Mouse (Mus musculus): ENCODE measurements at regions not wholly inside any gene's neighbourhood (a gene's known extent, or its start where the extent isn't known, plus 50 kb on each side); places are given as distances from the start of the nearest gene placed in this dataset.

DNA sequence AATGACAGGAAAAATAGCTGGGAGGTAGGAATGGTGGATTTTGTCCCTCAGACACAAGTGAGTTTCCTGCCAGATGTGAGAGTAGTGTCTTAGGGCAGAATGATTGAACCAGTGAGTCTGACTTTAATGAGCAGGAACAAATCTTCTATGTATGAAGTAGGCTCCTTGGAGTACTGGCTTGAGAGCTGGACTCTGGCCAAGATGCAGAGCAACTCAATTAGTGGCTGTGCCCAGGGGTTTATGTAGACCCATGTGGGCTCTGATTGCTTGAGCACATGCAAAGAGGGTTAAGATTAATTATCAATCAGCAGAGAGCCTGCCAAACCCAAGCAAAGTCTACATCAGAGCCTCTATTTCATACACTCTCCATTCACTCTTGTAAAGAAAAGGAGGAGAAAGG lies 92.9 kb upstream of the Htr1b start:
- DNase-seq (ENCODE audit: low spot score) (peak; percentile 27), ATAC-seq (no peak)
- H3K9ac ChIP-seq (replicated peaks; ENCODE audit: low read length), result no peak overlapping the region
- no peaks in the 10 kb centered on the region for H3K36me3 ChIP-seq (ENCODE audit: insufficient read depth, low read length)
- no peak overlapping the region for H3K4me2 ChIP-seq (ENCODE audit: low read depth, low read length)
- no peaks in the 10 kb centered on the region for H3K27me3 ChIP-seq (ENCODE audit: insufficient read depth, low read length)
- no peak overlapping the region for H3K4me3 ChIP-seq (ENCODE audit: low read length)
- no peak for TF ChIP-seq CTCF (IDR thresholded peaks at IDR 0.05; ENCODE audit: low read depth)
- no peak overlapping the region for H3K27ac ChIP-seq
- H3K4me1 ChIP-seq (ENCODE audit: insufficient read depth, low read length), result no peaks in the 10 kb centered on the region
- no peaks in the 10 kb centered on the region for H3K9me3 ChIP-seq (ENCODE audit: low read length)

DNA sequence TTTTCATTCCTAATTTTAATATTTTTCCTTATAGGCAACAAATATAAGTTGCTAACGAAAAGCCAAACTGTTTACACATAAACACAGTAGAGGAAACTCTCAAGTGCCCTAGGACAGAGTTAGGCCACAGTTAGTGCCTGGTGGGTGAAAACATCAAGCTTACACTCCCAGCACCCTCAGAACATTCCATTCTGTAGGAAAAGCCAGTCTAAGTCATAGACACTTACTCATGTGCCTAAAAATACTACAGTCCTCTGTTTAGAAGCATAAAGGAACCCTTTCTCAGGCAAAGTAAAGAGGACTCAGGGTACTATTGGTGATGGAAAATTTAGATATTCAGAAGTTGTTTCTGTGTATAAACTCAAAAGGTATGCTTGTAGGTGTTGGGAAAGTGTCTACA lies 86.5 kb upstream of the Htr1b start:
- H3K4me3 ChIP-seq (ENCODE audit: low read length), result no peak overlapping the region
- no peak overlapping the region for H3K9ac ChIP-seq (replicated peaks; ENCODE audit: low read length)
- H3K36me3 ChIP-seq (ENCODE audit: insufficient read depth, low read length), result no peaks in the 10 kb centered on the region
- DNase-seq (ENCODE audit: low spot score), result no peak
- ATAC-seq, result no peak
- H3K27ac ChIP-seq, result no peak overlapping the region
- WGBS, result 93% methylated on average over 1 of the region's 1 CpGs
- no peaks in the 10 kb centered on the region for H3K9me3 ChIP-seq (ENCODE audit: low read length)
- H3K27me3 ChIP-seq (ENCODE audit: insufficient read depth, low read length), result no peaks in the 10 kb centered on the region
- H3K4me1 ChIP-seq (ENCODE audit: insufficient read depth, low read length), result no peaks in the 10 kb centered on the region
- no peak overlapping the region for H3K4me2 ChIP-seq (ENCODE audit: low read depth, low read length)
- no peak for TF ChIP-seq CTCF (IDR thresholded peaks at IDR 0.05; ENCODE audit: low read depth)

DNA sequence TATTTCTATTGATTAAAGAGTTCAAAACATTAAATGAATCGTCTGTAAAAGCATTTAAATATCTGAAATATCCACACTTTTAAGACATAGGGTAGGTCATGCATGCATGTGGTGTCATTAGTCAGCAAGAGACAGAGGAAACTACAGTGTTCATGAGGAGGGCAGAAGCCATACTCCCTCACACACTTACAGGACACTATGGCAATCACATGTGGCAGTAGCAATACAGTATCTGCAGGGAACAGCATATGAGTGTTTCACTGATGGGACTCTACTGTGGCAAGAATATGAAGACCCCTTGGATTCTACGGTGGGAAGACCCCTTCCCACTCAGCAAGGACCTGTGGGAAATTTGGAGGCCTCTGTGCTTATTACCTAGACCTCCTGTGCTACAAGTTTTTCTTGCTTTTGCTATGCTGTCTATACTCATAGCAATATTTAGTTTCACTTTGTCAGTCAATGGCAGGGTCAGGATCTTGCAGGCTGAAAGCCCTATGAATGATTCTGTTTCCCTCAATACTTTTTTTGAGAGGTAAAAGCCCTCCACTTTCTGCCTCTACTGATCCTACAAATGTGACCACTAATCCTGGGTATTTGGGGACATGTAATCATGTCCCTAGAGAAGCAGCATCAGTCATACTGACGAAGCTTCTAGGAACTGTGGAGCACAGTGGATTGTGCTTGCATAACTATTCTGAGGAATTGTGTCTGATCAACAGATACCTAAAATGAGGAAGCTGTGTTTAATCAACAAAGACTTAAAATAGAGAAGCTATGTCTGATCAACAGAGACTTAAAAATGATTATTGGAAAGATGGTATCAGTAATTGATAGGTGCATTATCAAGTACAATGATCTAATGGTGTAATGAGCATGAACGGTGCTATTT lies 83.6 kb upstream of the Htr1b start:
- no peak overlapping the region for H3K4me3 ChIP-seq (ENCODE audit: low read length)
- no peaks in the 10 kb centered on the region for H3K9me3 ChIP-seq (ENCODE audit: low read length)
- 82% methylated on average over 4 of the region's 4 CpGs for WGBS
- H3K27ac ChIP-seq, result no peak overlapping the region
- no peak for TF ChIP-seq CTCF (IDR thresholded peaks at IDR 0.05; ENCODE audit: low read depth)
- no peaks in the 10 kb centered on the region for H3K27me3 ChIP-seq (ENCODE audit: insufficient read depth, low read length)
- DNase-seq (ENCODE audit: low spot score) (no peak), ATAC-seq (no peak)
- H3K9ac ChIP-seq (replicated peaks; ENCODE audit: low read length), result no peak overlapping the region
- no peak overlapping the region for H3K4me2 ChIP-seq (ENCODE audit: low read depth, low read length)
- no peaks in the 10 kb centered on the region for H3K4me1 ChIP-seq (ENCODE audit: insufficient read depth, low read length)
- H3K36me3 ChIP-seq (ENCODE audit: insufficient read depth, low read length), result no peaks in the 10 kb centered on the region

DNA sequence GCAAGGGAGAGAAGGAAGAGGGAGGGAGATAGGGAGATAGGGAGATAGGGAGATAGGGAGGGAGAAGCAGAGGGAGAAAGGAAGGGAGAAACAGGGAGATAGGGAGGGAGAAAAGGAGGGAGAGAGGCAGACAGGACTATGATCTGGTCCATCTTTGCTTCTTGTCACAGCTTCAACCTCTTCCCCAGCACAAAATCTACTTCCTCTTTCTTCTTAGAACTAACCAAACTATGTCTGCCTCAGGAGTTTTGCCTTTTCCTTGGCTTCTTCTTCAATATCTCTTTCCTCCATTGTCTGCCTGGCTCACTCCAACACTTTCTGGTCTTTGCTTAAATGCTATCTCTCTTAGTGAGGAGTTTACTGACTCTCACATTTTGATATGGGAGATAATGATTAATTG lies 57.7 kb upstream of the Htr1b start:
- Histone ChIP-seq H3K9me3 (ENCODE audit: low read length) (no peaks in the 10 kb centered on the region), H3K27ac (no peak overlapping the region), H3K27me3 (ENCODE audit: insufficient read depth, low read length) (no peaks in the 10 kb centered on the region), H3K4me3 (ENCODE audit: low read length) (no peak overlapping the region), H3K4me1 (ENCODE audit: insufficient read depth, low read length) (no peaks in the 10 kb centered on the region), H3K9ac (replicated peaks; ENCODE audit: low read length) (no peak overlapping the region), H3K36me3 (ENCODE audit: insufficient read depth, low read length) (no peaks in the 10 kb centered on the region), H3K4me2 (ENCODE audit: low read depth, low read length) (no peak overlapping the region)
- no peak for TF ChIP-seq CTCF (IDR thresholded peaks at IDR 0.05; ENCODE audit: low read depth)
- ATAC-seq (no peak), DNase-seq (ENCODE audit: low spot score) (no peak)

DNA sequence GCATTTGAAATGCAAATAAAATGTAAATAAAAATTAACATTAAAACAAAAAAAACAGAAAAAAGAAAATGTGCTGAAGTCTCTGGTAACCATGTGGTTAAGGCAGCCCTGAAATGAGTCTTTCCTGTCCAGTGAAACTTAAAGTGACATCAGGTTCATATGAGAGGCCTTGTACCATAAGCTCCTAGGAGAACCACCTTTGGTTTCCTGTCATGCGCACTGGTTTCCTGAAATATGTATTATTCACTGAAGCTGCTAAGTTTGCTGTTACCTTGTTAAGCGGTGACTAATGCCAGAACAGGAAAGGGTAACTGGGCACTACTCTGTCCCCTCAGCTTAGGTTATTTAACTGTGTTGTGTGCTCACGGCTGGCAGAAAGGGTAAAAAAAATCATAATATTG lies 56.1 kb upstream of the Htr1b start:
- ATAC-seq, result no peak
- no peak overlapping the region for H3K4me2 ChIP-seq (ENCODE audit: low read depth, low read length)
- H3K27ac ChIP-seq, result no peak overlapping the region
- no peak overlapping the region for H3K4me3 ChIP-seq (ENCODE audit: low read length)
- 88% methylated on average over 3 of the region's 3 CpGs for whole genome bisulfite sequencing
- no peaks in the 10 kb centered on the region for H3K4me1 ChIP-seq (ENCODE audit: insufficient read depth, low read length)
- H3K9me3 ChIP-seq (ENCODE audit: low read length), result no peaks in the 10 kb centered on the region
- no peak for TF ChIP-seq CTCF (IDR thresholded peaks at IDR 0.05; ENCODE audit: low read depth)
- no peak overlapping the region for H3K9ac ChIP-seq (replicated peaks; ENCODE audit: low read length)
- no peaks in the 10 kb centered on the region for H3K36me3 ChIP-seq (ENCODE audit: insufficient read depth, low read length)
- H3K27me3 ChIP-seq (ENCODE audit: insufficient read depth, low read length), result no peaks in the 10 kb centered on the region
- no peak for DNase-seq (ENCODE audit: low spot score)

All from hindbrain, postnatal 0 days (tissue).